Mouse (Mus musculus) kidney, embryonic 15.5 days (tissue): ENCODE measurements around the gene Eps8. TPM values are rescaled to one million over a fixed set of nuclear protein-coding genes. Genes with fewer than 3 reads are reported as not detected.

Source experiments
- ATAC-seq: fragments of 200-750 bp; cut with Nextera tagmentation; replicated peaks from 2 replicates; pipeline ENCODE4 v1.8.0; 2017; ENCODE audit warnings: moderate TSS enrichment; ENCODE audit not compliant: low FRiP score
- H3K27ac ChIP-seq: fragments of 300-500 bp; sonication (generic); 2 replicates; pipeline ENCODE4 v1.5.1; 2015; ENCODE audit warnings: mild to moderate bottlenecking, inconsistent platforms
- H3K27me3 ChIP-seq: fragments of 300-500 bp; sonication (generic); 2 replicates; pipeline ENCODE4 v1.6.1; 2015; ENCODE audit warnings: inconsistent platforms
- H3K36me3 ChIP-seq: fragments of 300-500 bp; sonication (generic); 2 replicates; pipeline ENCODE4 v1.6.1; 2015; ENCODE audit warnings: inconsistent platforms
- H3K4me1 ChIP-seq: fragments of 300-500 bp; sonication (generic); 2 replicates; pipeline ENCODE4 v1.6.1; 2015; ENCODE audit warnings: inconsistent platforms
- H3K4me2 ChIP-seq: fragments of 300-500 bp; sonication (generic); 2 replicates; pipeline ENCODE4 v1.6.1; 2015; ENCODE audit warnings: moderate library complexity, mild to moderate bottlenecking, inconsistent platforms
- H3K4me3 ChIP-seq: fragments of 300-500 bp; sonication (generic); replicated peaks from 2 replicates; pipeline ENCODE4 v1.5.1; 2015; ENCODE audit warnings: mild to moderate bottlenecking, inconsistent platforms
- H3K9ac ChIP-seq: fragments of 300-500 bp; sonication (generic); 2 replicates; pipeline ENCODE4 v1.6.1; 2015; ENCODE audit warnings: mild to moderate bottlenecking, inconsistent platforms
- H3K9me3 ChIP-seq: fragments of 300-500 bp; sonication (generic); replicated peaks from 2 replicates; pipeline ENCODE4 v1.6.1; 2016; ENCODE audit warnings: inconsistent platforms
- WGBS: fragments of 180-500 bp; shearing (Covaris S2); methylation state at CpG from one replicate; pipeline ENCODE4 v1.1.7; 2015; ENCODE audit warnings: mixed read lengths; 5-methylcytosine and 5-hydroxymethylcytosine counted together
- polyA plus RNA-seq: library from polyadenylated mRNA; unstranded; fragments of >200 nt; fragmentation: Nextera tagmentation; extraction: Ambion mirVana; gene quantifications from 2 replicates; pipeline ENCODE4 v1.2.1, GENCODE M21; 2015

Gene Eps8
- polyA plus RNA-seq, 1 experiment from 2014 or later = 31.1 TPM

- Histone ChIP-seq H3K36me3 (no peaks in the 10 kb centered on the region), H3K4me2 (no peak overlapping the region), H3K27ac (no peak overlapping the region; the same call in 1 of the 2 replicates), H3K9me3 (no peaks in the 10 kb centered on the region), H3K4me1 (peaks cover 24% of the 10 kb centered on the region), H3K9ac (no peak overlapping the region), H3K27me3 (no peaks in the 10 kb centered on the region), H3K4me3 (no peak overlapping the region)
- ATAC-seq = no peak
- WGBS = 90% methylated on average over 4 of the region's 4 CpGs
Measured at GRCm38 (mm10) chr6:137557159-137557558, 97.5 kb downstream of the Eps8 start.

GRCm38 (mm10) chr6:137556636-137557035, 98.0 kb downstream of the Eps8 start:
- Histone ChIP-seq H3K36me3 (no peaks in the 10 kb centered on the region), H3K4me2 (no peak overlapping the region), H3K27me3 (no peaks in the 10 kb centered on the region), H3K4me1 (peaks cover 24% of the 10 kb centered on the region), H3K9ac (no peak overlapping the region), H3K9me3 (no peaks in the 10 kb centered on the region), H3K4me3 (no peak overlapping the region), H3K27ac (no peak overlapping the region)
- WGBS = 93% methylated on average over 5 of the region's 5 CpGs
- ATAC-seq = no peak

- WGBS = 58% methylated on average over 8 of the region's 8 CpGs
- Histone ChIP-seq H3K4me3 (no peak overlapping the region), H3K36me3 (no peaks in the 10 kb centered on the region), H3K9me3 (no peaks in the 10 kb centered on the region), H3K9ac (0 out of 2 replicates have a peak overlapping the region, but pooled peaks have one; percentile 10), H3K4me1 (peaks cover 12% of the 10 kb centered on the region; the same call in 1 of the 2 replicates), H3K27ac (peak overlapping the region; percentile 77), H3K4me2 (no peak overlapping the region), H3K27me3 (no peaks in the 10 kb centered on the region)
- peak; percentile 76 for ATAC-seq
Measured at GRCm38 (mm10) chr6:137550181-137550580, 104.5 kb downstream of the Eps8 start.

- Histone ChIP-seq H3K4me2 (no peak overlapping the region), H3K9ac (no peak overlapping the region), H3K27me3 (no peaks in the 10 kb centered on the region), H3K9me3 (no peaks in the 10 kb centered on the region), H3K36me3 (no peaks in the 10 kb centered on the region), H3K4me1 (peaks cover 12% of the 10 kb centered on the region; the same call in 1 of the 2 replicates), H3K4me3 (no peak overlapping the region), H3K27ac (no peak overlapping the region)
- ATAC-seq = no peak
- 77% methylated on average over 5 of the region's 5 CpGs for whole genome bisulfite sequencing
Measured at GRCm38 (mm10) chr6:137548613-137549012, 106.1 kb downstream of the Eps8 start.

GRCm38 (mm10) chr6:137547555-137547954, 107.1 kb downstream of the Eps8 start:
- Histone ChIP-seq H3K27ac (no peak overlapping the region), H3K4me3 (no peak overlapping the region), H3K4me1 (peaks cover 23% of the 10 kb centered on the region), H3K27me3 (no peaks in the 10 kb centered on the region), H3K9ac (no peak overlapping the region), H3K36me3 (no peaks in the 10 kb centered on the region), H3K9me3 (no peaks in the 10 kb centered on the region), H3K4me2 (no peak overlapping the region)
- ATAC-seq = no peak
- 71% methylated on average over 2 of the region's 2 CpGs for WGBS

- Histone ChIP-seq H3K9me3 (no peaks in the 10 kb centered on the region), H3K36me3 (no peaks in the 10 kb centered on the region), H3K4me3 (no peak overlapping the region), H3K9ac (no peak overlapping the region), H3K27me3 (no peaks in the 10 kb centered on the region), H3K4me1 (peaks cover 36% of the 10 kb centered on the region), H3K4me2 (no peak overlapping the region), H3K27ac (no peak overlapping the region)
- 0 out of 2 replicates have a peak, but pooled peaks have one; percentile 30 for ATAC-seq
- 71% methylated on average over 6 of the region's 6 CpGs for WGBS
Measured at GRCm38 (mm10) chr6:137546101-137546500, 108.6 kb downstream of the Eps8 start.

GRCm38 (mm10) chr6:137545341-137545740, 109.3 kb downstream of the Eps8 start:
- WGBS = 93% methylated on average over 3 of the region's 3 CpGs
- no peak for ATAC-seq
- Histone ChIP-seq H3K4me1 (peaks cover 36% of the 10 kb centered on the region), H3K9ac (no peak overlapping the region), H3K27ac (no peak overlapping the region), H3K4me2 (no peak overlapping the region), H3K36me3 (no peaks in the 10 kb centered on the region), H3K4me3 (no peak overlapping the region), H3K9me3 (no peaks in the 10 kb centered on the region), H3K27me3 (no peaks in the 10 kb centered on the region)

- H3K4me2 ChIP-seq = no peak overlapping the region
- H3K4me3 ChIP-seq = no peak overlapping the region
- no peaks in the 10 kb centered on the region for H3K36me3 ChIP-seq
- no peak for ATAC-seq
- peaks cover 33% of the 10 kb centered on the region for H3K4me1 ChIP-seq
- no peak overlapping the region for H3K9ac ChIP-seq
- WGBS = 21% methylated on average over 10 of the region's 10 CpGs
- 0 out of 2 replicates have a peak overlapping the region, but pooled peaks have one; percentile 16 for H3K27ac ChIP-seq
- H3K27me3 ChIP-seq = no peaks in the 10 kb centered on the region
- no peaks in the 10 kb centered on the region for H3K9me3 ChIP-seq
Measured at GRCm38 (mm10) chr6:137542231-137543152, 112.2 kb downstream of the Eps8 start.

- Histone ChIP-seq H3K36me3 (no peaks in the 10 kb centered on the region), H3K4me2 (no peak overlapping the region), H3K4me3 (no peak overlapping the region), H3K27me3 (no peaks in the 10 kb centered on the region), H3K9ac (no peak overlapping the region), H3K27ac (no peak overlapping the region), H3K9me3 (no peaks in the 10 kb centered on the region), H3K4me1 (peaks cover 33% of the 10 kb centered on the region)
- ATAC-seq = peak; percentile 34; the same call in 1 of the 2 replicates
- WGBS = 57% methylated on average over 17 of the region's 17 CpGs
Measured at GRCm38 (mm10) chr6:137541216-137542176, 113.2 kb downstream of the Eps8 start.

- H3K27me3 ChIP-seq = no peaks in the 10 kb centered on the region
- no peak overlapping the region for H3K4me3 ChIP-seq
- no peak overlapping the region for H3K9ac ChIP-seq
- H3K4me2 ChIP-seq = no peak overlapping the region
- ATAC-seq = no peak
- H3K9me3 ChIP-seq = no peaks in the 10 kb centered on the region
- peaks cover 29% of the 10 kb centered on the region for H3K4me1 ChIP-seq
- 80% methylated on average over 5 of the region's 5 CpGs for WGBS
- peaks cover 3% of the 10 kb centered on the region for H3K36me3 ChIP-seq
- no peak overlapping the region for H3K27ac ChIP-seq
Measured at GRCm38 (mm10) chr6:137540800-137541199, 113.9 kb downstream of the Eps8 start.

GRCm38 (mm10) chr6:137540346-137540745, 114.3 kb downstream of the Eps8 start:
- Histone ChIP-seq H3K36me3 (peaks cover 3% of the 10 kb centered on the region), H3K9me3 (no peaks in the 10 kb centered on the region), H3K27ac (no peak overlapping the region), H3K4me1 (peaks cover 29% of the 10 kb centered on the region), H3K27me3 (no peaks in the 10 kb centered on the region), H3K4me2 (no peak overlapping the region), H3K9ac (no peak overlapping the region), H3K4me3 (no peak overlapping the region)
- 88% methylated on average over 6 of the region's 6 CpGs for WGBS
- no peak for ATAC-seq
